Mouse (Mus musculus) lung, postnatal 25 days (tissue): Measurements from ENCODE around the gene Abraxas2.

Experiments used
- DNase-seq: peaks from one replicate; pipeline ENCODE4 v3.0.0; 2022; ENCODE audit warnings: low spot score

The Abraxas2 gene

GRCm38 (mm10) chr7:132853946-132854345 is 5.1 kb upstream of the Abraxas2 start:
- DNase-seq, result no peak

GRCm38 (mm10) chr7:132856083-132856482 is 2.9 kb upstream of the Abraxas2 start:
- DNase-seq, result no peak

GRCm38 (mm10) chr7:132858043-132858608 is 899 bp upstream of the Abraxas2 start:
- DNase-seq, result no peak

- DNase-seq, result no peak
Observed at GRCm38 (mm10) chr7:132866316-132866715, 7.3 kb downstream of the Abraxas2 start.

- DNase-seq, result no peak
Observed at GRCm38 (mm10) chr7:132873043-132873442, 14.0 kb downstream of the Abraxas2 start.

GRCm38 (mm10) chr7:132875391-132876086 is 16.5 kb downstream of the Abraxas2 start:
- no peak for DNase-seq

- DNase-seq, result no peak
Observed at GRCm38 (mm10) chr7:132880276-132880675, 21.3 kb downstream of the Abraxas2 start.

- no peak for DNase-seq
Observed at GRCm38 (mm10) chr7:132882343-132882742, 23.3 kb downstream of the Abraxas2 start.

GRCm38 (mm10) chr7:132884031-132884430 is 25.0 kb downstream of the Abraxas2 start:
- no peak for DNase-seq

- DNase-seq, result peak; percentile 21
Observed at GRCm38 (mm10) chr7:132887019-132887804, 28.2 kb downstream of the Abraxas2 start.

GRCm38 (mm10) chr7:132888052-132888451 is 29.0 kb downstream of the Abraxas2 start:
- DNase-seq, result no peak

- DNase-seq, result no peak
Observed at GRCm38 (mm10) chr7:132888518-132889249, 29.7 kb downstream of the Abraxas2 start.

- DNase-seq, result no peak
Observed at GRCm38 (mm10) chr7:132889691-132890090, 30.7 kb downstream of the Abraxas2 start.

GRCm38 (mm10) chr7:132890201-132890600 is 31.2 kb downstream of the Abraxas2 start:
- no peak for DNase-seq

GRCm38 (mm10) chr7:132891561-132892310 is 32.7 kb downstream of the Abraxas2 start:
- no peak for DNase-seq

- DNase-seq, result no peak
Observed at GRCm38 (mm10) chr7:132892311-132892661, 33.3 kb downstream of the Abraxas2 start.

- no peak for DNase-seq
Observed at GRCm38 (mm10) chr7:132892806-132893205, 33.8 kb downstream of the Abraxas2 start.

GRCm38 (mm10) chr7:132893336-132893735 is 34.3 kb downstream of the Abraxas2 start:
- DNase-seq, result no peak

- DNase-seq, result peak; percentile 79
Observed at GRCm38 (mm10) chr7:132894841-132895555, 36.0 kb downstream of the Abraxas2 start.

- no peak for DNase-seq
Observed at GRCm38 (mm10) chr7:132896206-132896815, 37.3 kb downstream of the Abraxas2 start.

- no peak for DNase-seq
Observed at GRCm38 (mm10) chr7:132897258-132897657, 38.2 kb downstream of the Abraxas2 start.
